In the genomic region with DNA sequence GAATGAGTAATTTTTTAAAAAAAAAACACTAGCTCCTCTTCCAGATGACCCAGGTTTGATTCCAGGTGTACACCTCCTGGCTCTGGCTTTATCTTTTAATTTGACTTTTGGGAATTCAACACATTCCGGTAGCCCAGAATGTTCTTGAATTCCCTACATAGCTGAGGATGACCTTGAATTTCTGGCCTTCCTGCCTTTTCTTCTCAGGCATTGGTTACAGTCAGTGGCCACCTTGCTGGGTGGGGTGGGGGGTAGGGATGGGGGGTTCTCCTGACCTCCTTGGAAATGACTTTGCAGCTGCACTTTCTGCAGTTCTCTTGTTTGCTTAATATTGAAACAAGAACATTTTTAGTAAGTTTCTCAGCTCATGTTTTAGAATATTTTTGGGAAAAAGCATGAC, we compare ENCODE assay signal across 25 mouse cellular contexts.
"Had no signal": no experiment of that assay in that cellular context is flagged by ENCODE, and none has a peak within 500 bp of the region (broad histone marks: within the 10 kb centered on the region; RNA-seq: fewer than 3 reads in every experiment).

No protein-coding gene starts in this region.

- ATAC-seq: hindbrain, postnatal 0 days; intestine, embryonic 16.5 days had no signal

- H3K9me3 ChIP-seq: heart, embryonic 13.5 days; heart, embryonic 15.5 days; kidney, embryonic 15.5 days; limb, embryonic 10.5 days; limb, embryonic 12.5 days; liver, embryonic 13.5 days had no signal

- H3K4me2 ChIP-seq: heart, embryonic 11.5 days; heart, embryonic 13.5 days; heart, embryonic 15.5 days; hindbrain, embryonic 14.5 days; kidney, embryonic 15.5 days; limb, embryonic 12.5 days; liver, embryonic 11.5 days; liver, embryonic 13.5 days had no signal

- H3K4me3 ChIP-seq: heart, embryonic 13.5 days; heart, embryonic 15.5 days; kidney, embryonic 15.5 days; limb, embryonic 10.5 days; limb, embryonic 12.5 days; liver, embryonic 13.5 days had no signal

- DNase-seq: gastrocnemius, postnatal 14 days; gastrocnemius, postnatal 36 days; heart, adult 18-20 months; heart, postnatal 14 days; heart, postnatal 36 days; kidney, adult 11 months; kidney, adult 2 months; kidney, adult 9 months; kidney, postnatal 14 days; kidney, postnatal 36 days; layer of hippocampus, adult 9-11 months; layer of hippocampus, postnatal 36 days; liver; liver, embryonic 13.5 days had no signal

- H3K27ac ChIP-seq: heart, embryonic 13.5 days; heart, embryonic 15.5 days; hindbrain, embryonic 14.5 days; hindbrain, postnatal 0 days; kidney, embryonic 15.5 days; kidney, postnatal 0 days; limb, embryonic 10.5 days; limb, embryonic 12.5 days; liver, embryonic 13.5 days had no signal

- H3K4me1 ChIP-seq: heart, embryonic 13.5 days; heart, embryonic 15.5 days had no signal

- H3K27me3 ChIP-seq: heart, embryonic 13.5 days; heart, embryonic 15.5 days; kidney, embryonic 15.5 days; limb, embryonic 12.5 days; liver, embryonic 13.5 days had no signal

- H3K36me3 ChIP-seq: heart, embryonic 13.5 days; heart, embryonic 15.5 days; kidney, embryonic 15.5 days; limb, embryonic 10.5 days; limb, embryonic 12.5 days; liver, embryonic 13.5 days had no signal

- H3K9ac ChIP-seq: heart, embryonic 13.5 days; heart, embryonic 15.5 days; hindbrain, embryonic 14.5 days; kidney, embryonic 15.5 days; limb, embryonic 12.5 days; liver, embryonic 13.5 days had no signal
